Mouse (Mus musculus): Measurements from ENCODE around the gene Rad54l2.

DNA sequence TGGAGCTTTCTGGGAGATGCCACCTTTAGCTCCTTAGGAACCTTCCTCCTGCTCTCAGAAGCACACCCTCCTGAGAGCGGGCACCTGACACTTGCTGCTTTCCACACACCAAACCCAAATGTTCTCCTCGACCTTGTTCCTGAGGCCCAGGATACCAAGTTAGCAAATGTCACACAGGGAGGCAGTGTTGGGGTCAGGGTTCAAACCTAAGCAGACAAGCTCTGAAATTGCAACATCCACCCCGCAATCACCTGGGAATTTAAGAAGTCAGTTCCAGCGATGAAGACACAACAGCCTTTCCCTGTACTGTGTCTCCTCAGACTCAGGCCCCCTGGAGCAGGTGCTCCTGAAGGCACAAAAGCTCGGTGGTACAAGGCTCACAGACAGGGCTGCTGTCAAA is 111.3 kb downstream of the Rad54l2 start:
- TF ChIP-seq CTCF (IDR thresholded peaks at IDR 0.05) (no peak), EP300 (IDR thresholded peaks at IDR 0.05) (no peak)

Data from lung, postnatal 0 days (tissue).